Mouse (Mus musculus) liver, postnatal 0 days (tissue): ENCODE measurements around the gene Tmem262.

Experiments
- CTCF ChIP-seq: sonication (generic); IDR thresholded peaks from 2 replicates; pipeline ENCODE4 v1.5.1; 2016; ENCODE audit warnings: antibody characterized with exemption, low read depth
- EP300 ChIP-seq: IDR thresholded peaks from 2 replicates; pipeline ENCODE4 v1.6.1; 2016; ENCODE audit warnings: antibody characterized with exemption, low read depth, mild to moderate bottlenecking

DNA sequence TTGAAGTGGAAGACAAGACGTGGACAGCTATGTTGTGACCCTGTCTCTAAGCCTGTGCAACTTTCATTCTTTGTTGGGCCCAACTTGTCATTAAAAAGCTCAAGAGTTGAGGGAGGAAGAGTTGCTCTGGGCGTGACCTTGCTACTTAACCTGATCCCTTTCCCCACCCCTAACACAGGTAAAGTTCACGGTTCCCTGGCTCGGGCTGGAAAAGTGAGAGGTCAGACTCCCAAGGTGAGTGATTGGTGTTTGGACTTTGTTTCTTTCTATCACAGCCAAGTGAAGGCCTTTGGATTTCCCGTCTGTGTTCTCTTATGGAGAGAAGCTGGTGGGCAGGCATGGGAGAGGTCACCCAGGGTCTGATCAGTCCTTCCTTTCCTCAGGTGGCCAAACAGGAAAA lies 20.9 kb upstream of the Tmem262 start:
- no peak for TF ChIP-seq CTCF
- no peak for TF ChIP-seq EP300
